Mouse (Mus musculus): ENCODE results near the gene Gnpat.

Gnpat gene

GRCm38 (mm10) chr8:124898251-124898905 is 35.5 kb downstream of the Gnpat start:
- DNase-seq (ENCODE audit: inconsistent ontology term): no peak

- no peak for DNase-seq (ENCODE audit: inconsistent ontology term)
Measured at GRCm38 (mm10) chr8:124903198-124903597, 40.4 kb downstream of the Gnpat start.

DNA sequence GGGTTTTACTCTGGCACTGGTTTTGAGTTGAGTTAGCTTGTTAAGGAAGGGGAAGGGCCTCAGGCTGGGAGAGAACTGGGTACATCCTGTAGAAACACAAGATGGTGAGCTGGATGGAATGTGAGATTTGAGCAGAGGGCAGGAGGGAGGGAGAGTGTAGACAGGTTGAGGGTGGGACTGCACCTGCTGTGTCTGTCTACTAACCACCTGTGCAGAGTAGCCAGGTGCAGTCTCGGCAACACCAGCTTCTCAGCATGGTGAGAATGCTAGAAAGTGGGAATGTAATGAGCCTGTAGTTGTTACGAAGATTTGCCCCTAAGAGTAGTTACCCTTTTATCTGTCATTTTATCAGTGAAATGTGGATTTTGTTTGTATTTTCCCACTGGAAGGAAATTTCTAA is 42.6 kb downstream of the Gnpat start:
- no peak for DNase-seq (ENCODE audit: inconsistent ontology term)

GRCm38 (mm10) chr8:124909936-124910335 is 47.1 kb downstream of the Gnpat start:
- DNase-seq (ENCODE audit: inconsistent ontology term): no peak

DNA sequence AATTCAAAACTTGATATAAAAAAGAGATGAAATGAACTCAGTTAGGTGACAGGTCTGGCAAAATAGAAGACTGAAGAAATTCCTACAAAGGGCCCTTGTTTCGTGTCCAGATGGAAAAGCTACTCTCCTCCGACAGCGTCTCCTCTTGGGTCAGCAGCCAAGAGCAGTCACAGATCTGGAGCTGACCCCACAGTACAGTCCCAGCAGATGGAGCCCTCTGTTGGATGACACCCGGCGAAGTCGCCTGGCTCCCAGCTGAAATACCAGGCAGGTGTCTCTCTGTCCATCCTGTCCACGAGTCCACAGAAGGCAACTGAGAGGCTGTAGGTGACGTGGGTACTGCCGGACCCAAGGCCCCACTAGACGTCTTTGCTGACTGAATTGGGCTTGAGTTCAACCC is 47.5 kb downstream of the Gnpat start:
- no peak for DNase-seq (ENCODE audit: inconsistent ontology term)

- DNase-seq (ENCODE audit: inconsistent ontology term): peak; percentile 39
Measured at GRCm38 (mm10) chr8:124911938-124912872, 49.4 kb downstream of the Gnpat start.

GRCm38 (mm10) chr8:124914061-124914460 is 51.2 kb downstream of the Gnpat start:
- DNase-seq (ENCODE audit: inconsistent ontology term): no peak

- DNase-seq (ENCODE audit: inconsistent ontology term): no peak
Measured at GRCm38 (mm10) chr8:124917741-124918484, 55.1 kb downstream of the Gnpat start.

DNA sequence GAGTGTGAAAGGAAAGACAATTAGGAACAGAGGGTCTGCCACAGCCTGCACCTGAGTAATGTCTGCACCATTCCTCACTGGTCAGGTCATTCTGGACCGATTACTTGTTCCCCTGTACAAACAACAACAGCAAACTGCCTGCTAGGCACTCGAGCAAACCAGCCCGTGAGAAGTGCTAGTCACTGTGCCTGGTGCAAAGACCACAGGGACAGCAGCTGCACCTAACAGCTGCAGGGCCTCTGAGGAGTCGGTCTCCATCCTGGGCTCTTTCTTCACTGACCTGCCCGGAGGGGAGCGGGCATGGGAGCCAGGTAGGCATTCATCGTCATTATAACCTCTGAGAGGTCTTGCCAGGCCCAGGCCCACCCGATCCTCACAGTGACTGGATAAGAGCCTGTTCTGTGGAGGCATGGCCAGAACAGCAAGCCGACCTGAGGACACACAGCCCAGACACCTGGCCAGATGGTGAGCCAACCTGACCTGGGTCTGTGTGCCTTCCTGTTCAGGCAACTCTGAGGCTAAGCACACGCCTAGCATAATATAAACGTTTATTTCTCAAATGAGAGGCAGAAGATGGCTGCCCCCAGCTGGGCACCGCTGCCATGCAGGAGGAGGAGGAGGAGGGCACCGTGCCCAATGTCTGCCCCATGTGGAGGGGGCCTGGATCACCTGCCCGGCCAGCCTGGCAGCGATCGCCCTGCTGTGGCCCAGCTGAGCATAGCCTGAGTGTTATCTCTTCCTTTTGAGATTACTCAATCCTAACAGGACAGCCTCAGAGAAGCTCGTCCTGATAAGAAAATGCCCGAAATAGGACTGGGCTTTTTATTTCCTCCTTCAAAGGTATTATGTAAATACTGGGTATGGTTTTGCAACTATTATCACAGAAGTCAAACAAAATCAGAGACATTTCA is 58.8 kb downstream of the Gnpat start:
- DNase-seq (ENCODE audit: inconsistent ontology term): no peak

DNA sequence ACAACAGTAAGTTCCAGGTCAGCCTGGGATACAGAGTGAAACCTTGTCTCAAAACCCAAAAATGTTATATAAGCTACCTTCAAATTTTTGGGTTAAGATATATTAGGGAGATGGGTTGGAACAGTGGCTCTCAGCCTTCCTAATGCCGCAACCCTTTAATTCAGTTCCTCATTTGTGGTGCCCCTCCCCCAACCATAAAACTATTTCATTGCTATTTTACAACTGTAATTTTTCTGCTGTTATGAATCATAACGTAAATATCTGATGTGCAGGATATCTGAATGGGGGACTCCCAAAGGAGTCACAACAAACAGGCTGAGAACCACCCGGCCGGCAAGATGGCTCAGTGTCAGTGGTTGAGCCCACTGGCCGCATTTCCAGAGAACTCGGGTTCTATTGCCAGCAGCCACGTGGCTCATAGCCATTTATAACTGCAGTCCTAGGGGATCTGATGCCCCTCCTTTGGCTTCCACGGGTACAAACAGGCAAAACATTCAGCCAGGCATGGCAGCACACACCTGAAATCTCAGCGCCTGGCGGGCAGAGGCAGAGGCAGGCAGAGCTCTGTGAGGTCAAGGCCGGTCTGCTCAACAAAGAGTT is 59.8 kb downstream of the Gnpat start:
- DNase-seq (ENCODE audit: inconsistent ontology term): peak; percentile 20

DNA sequence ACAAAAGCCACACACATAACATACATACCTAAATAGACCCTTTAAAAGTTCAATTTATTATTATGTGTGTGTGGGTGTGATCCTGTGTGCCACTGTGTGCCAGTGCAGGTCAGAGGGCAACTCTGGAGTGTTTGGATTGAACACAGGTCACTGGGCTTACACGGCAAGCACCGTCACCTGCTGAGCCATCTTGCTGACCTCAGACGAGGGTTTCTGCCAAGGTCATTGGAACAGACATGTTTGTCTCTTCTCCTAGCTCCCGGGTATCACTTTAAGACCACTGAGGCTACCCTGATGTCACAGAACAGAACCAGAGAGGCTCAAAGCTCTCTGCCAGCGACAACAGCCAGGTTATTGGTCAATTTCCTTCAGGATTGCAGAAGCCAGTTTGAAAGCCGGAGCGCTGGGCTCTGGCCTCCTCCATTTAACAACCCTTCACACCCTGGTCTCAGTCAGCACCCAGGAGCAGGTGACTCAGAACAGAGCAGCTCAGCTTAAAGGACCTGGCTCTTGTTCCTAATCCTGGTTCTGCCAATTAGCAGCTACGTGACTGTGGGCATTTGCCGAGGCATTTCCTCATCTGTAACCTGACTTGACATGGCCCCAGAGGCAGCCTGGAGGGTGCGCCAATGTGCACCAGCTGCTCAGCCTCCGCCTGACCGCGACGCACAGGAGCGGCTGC is 61.3 kb downstream of the Gnpat start:
- DNase-seq (ENCODE audit: inconsistent ontology term): peak; percentile 10

- no peak for DNase-seq (ENCODE audit: inconsistent ontology term)
Measured at GRCm38 (mm10) chr8:124925544-124926266, 62.9 kb downstream of the Gnpat start.

GRCm38 (mm10) chr8:124926351-124926771 is 63.5 kb downstream of the Gnpat start:
- DNase-seq (ENCODE audit: inconsistent ontology term): peak; percentile 92

GRCm38 (mm10) chr8:124929006-124929405 is 66.2 kb downstream of the Gnpat start:
- DNase-seq (ENCODE audit: inconsistent ontology term): no peak

GRCm38 (mm10) chr8:124930086-124930485 is 67.3 kb downstream of the Gnpat start:
- DNase-seq (ENCODE audit: inconsistent ontology term): no peak

GRCm38 (mm10) chr8:124930649-124931048 is 67.8 kb downstream of the Gnpat start:
- DNase-seq (ENCODE audit: inconsistent ontology term): no peak

DNA sequence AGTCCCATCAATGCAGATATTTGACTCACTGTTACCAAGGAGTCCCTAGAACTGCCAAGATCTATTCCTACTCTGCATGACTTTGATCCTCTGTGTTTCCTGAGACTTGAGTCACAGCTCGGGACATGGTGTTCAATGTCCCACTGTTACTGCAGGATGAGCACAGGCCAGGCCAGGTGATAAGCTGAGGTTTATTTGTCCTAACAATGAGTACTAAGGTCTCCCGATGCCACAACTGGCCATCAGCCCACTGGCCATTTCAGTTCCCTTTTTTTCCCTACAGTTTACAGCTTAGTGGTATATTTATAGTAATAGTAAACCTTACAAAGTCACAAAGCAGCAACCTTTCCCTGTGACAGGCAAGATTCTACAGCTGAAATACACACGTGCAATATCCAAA is 69.6 kb downstream of the Gnpat start:
- no peak for DNase-seq (ENCODE audit: inconsistent ontology term)

DNA sequence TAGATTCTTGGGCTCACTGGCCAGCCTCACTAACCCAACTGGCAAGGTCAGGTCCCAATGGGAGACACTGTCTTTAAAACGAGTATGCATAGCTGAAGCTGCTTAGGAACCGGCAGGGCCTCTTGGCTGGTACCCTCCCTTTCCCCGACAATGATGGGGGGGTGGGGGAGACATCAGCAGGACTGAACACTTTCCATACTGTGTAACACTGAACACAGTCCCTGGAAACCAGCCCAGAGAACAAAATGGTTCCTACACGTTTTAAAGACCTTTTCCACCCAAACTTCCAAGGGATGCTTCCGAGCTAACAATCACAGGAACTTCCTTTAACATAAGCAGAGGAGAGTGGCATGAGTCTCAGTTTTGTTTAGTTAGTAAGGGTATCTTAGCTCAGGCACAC is 72.3 kb downstream of the Gnpat start:
- DNase-seq (ENCODE audit: inconsistent ontology term): no peak

DNA sequence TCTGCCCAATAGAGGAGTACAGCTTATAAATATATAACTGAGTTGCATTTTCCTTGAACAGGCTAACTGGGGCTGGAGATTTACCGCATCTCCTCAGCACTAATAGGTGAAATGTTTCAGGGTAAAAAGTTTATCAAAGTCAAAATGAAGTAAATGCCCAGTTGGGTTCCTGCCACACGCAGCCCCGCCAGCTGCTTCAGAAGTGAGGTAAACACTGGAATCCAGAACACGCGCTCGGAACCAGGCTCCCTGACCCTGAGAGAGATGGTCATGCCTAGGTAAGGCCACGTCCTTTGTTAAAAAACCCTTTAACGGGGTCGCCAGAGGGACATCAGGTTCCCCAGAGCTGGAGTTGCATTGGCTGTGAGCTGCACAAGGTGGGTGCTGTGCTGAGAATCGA is 73.9 kb downstream of the Gnpat start:
- no peak for DNase-seq (ENCODE audit: inconsistent ontology term)

DNA sequence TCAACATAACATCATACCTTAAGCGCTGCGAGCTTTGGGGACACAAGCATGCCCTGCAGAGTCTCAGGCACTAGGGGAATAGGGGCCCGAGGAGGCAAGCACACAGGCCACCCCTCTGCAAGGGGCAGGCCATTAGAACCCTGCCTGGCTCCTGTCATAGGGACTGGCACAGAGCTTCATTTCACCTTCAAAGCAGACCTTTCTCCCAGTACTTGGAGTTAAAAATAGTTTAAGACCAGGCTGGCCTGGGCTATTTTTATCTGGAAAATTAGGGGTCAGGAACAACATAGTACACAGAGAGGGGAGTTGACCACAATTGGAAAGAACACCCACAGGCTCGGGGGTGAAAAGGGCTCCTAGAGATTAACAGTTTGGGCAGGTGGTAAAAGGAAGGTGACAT is 74.5 kb downstream of the Gnpat start:
- DNase-seq (ENCODE audit: inconsistent ontology term): no peak
